Mouse (Mus musculus) G1E (cell line): ENCODE results near the gene Ctsa. TPM values are rescaled to one million over a fixed set of nuclear protein-coding genes. Genes with fewer than 3 reads are reported as not detected.
A peak's percentile ranks its signal among the peaks of the same experiment; 100 is the strongest.

Experiments used
- ATAC-seq: 2 replicates; pipeline ENCODE4 v1.8.0; 2016; ENCODE audit warnings: mild to moderate bottlenecking; ENCODE audit not compliant: insufficient number of reproducible peaks, poor library complexity, low FRiP score, severe bottlenecking; ENCODE audit errors: extremely low read depth
- DNase-seq: peaks from one replicate; pipeline ENCODE4 v3.0.0; 2012; ENCODE audit warnings: low spot score
- H3K27me3 ChIP-seq: 2 replicates; pipeline ENCODE4 v1.6.1; 2012; ENCODE audit warnings: mild to moderate bottlenecking, low read length, inconsistent platforms; ENCODE audit not compliant: insufficient read depth
- H3K36me3 ChIP-seq: replicated peaks from 2 replicates; pipeline ENCODE3; 2012; ENCODE audit warnings: mild to moderate bottlenecking, inconsistent platforms
- H3K4me1 ChIP-seq: 2 replicates; pipeline ENCODE4 v1.6.1; 2012; ENCODE audit warnings: low read depth, low read length, inconsistent platforms, mixed read lengths; ENCODE audit not compliant: insufficient read depth
- H3K4me3 ChIP-seq: 2 replicates; pipeline ENCODE4 v1.5.1; 2012; ENCODE audit warnings: low read depth, mild to moderate bottlenecking, inconsistent platforms, low read length, moderate library complexity, mixed read lengths
- H3K9me3 ChIP-seq: replicated peaks from 2 replicates; pipeline ENCODE4 v1.6.1; 2012; ENCODE audit warnings: inconsistent platforms
- CTCF ChIP-seq: IDR thresholded peaks from 2 replicates; pipeline ENCODE4 v1.5.1; 2012; ENCODE audit warnings: low read depth, low read length, inconsistent platforms, mixed read lengths
- GATA1 ChIP-seq: IDR thresholded peaks from 2 replicates; pipeline ENCODE4 v1.6.1; 2012; ENCODE audit warnings: borderline replicate concordance, low read length, inconsistent platforms, mixed read lengths
- GATA2 ChIP-seq: IDR thresholded peaks from 2 replicates; pipeline ENCODE4 v1.6.1; 2012; ENCODE audit warnings: low read depth, low read length, inconsistent platforms, borderline replicate concordance
- POLR2AphosphoS5 ChIP-seq: IDR thresholded peaks from 2 replicates; pipeline ENCODE4 v1.6.1; 2012; ENCODE audit warnings: low read depth, low read length, inconsistent platforms; ENCODE audit not compliant: insufficient replicate concordance
- TAL1 ChIP-seq: conservative IDR thresholded peaks from 2 replicates; pipeline ENCODE4 v1.6.1; 2012; ENCODE audit warnings: low read depth, low read length, inconsistent platforms, mixed read lengths
- polyA plus RNA-seq: library from polyadenylated mRNA; stranded (reverse); fragments of >175 nt; gene quantifications from 2 replicates; pipeline ENCODE4 v1.2.3, GENCODE M21; 2012
- total RNA-seq, 2 experiments: library from RNA; stranded (forward) in 1 of 2; stranded (reverse) in 1 of 2; fragments of 200-1000 nt in 1 of 2; fragments of >200 nt in 1 of 2; fragmentation: Nextera tagmentation in 1 of 2; gene quantifications; 2 replicates each; pipeline ENCODE4 v1.2.3; 2014 to 2017

The Ctsa gene
- total and polyA plus RNA-seq, 3 experiments, result 24.7 to 68.2 (median 58.7) TPM

DNA sequence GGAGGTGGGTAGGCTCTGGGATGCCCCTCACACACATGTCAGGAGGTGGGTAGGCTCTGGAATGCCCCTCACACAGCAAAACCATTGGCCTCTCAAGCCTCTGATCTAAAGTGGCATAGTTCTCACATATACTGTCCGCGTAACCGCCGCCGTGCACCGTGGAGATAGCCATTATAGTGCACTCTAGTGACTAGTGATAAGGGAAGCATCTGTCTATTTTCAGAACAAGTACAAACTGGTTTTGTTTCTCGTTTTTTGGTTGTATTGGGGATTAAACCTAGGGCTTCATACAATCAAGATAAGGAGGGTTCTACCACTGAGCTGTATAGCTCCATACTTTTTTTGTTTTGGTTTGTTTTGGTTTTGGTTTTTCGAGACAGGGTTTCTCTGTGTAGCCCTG lies 16.9 kb upstream of the Ctsa start:
- DNase-seq (no peak), ATAC-seq (no peak)
- Histone ChIP-seq H3K9me3 (no peaks in the 10 kb centered on the region), H3K4me1 (peaks cover 6% of the 10 kb centered on the region; the same call in 1 of the 2 replicates), H3K27me3 (no peaks in the 10 kb centered on the region), H3K4me3 (no peak overlapping the region), H3K36me3 (peaks cover 70% of the 10 kb centered on the region)
- no peak for TF ChIP-seq GATA1
- TF ChIP-seq GATA2, result no peak
- TF ChIP-seq CTCF, result no peak
- no peak for TF ChIP-seq TAL1
- no peak for TF ChIP-seq POLR2AphosphoS5

GRCm38 (mm10) chr2:164817206-164817605 lies 15.5 kb upstream of the Ctsa start:
- no peak for TF ChIP-seq POLR2AphosphoS5
- TF ChIP-seq TAL1, result no peak
- TF ChIP-seq GATA2, result no peak
- TF ChIP-seq CTCF, result no peak
- no peak for TF ChIP-seq GATA1
- Histone ChIP-seq H3K4me1 (peaks cover 13% of the 10 kb centered on the region), H3K27me3 (no peaks in the 10 kb centered on the region), H3K9me3 (no peaks in the 10 kb centered on the region), H3K4me3 (no peak overlapping the region), H3K36me3 (peaks cover 74% of the 10 kb centered on the region)
- ATAC-seq (no peak), DNase-seq (no peak)

GRCm38 (mm10) chr2:164817703-164818102 lies 15.0 kb upstream of the Ctsa start:
- H3K36me3 ChIP-seq, result peaks cover 69% of the 10 kb centered on the region
- H3K4me3 ChIP-seq, result no peak overlapping the region
- TF ChIP-seq TAL1, result no peak
- TF ChIP-seq POLR2AphosphoS5, result no peak
- TF ChIP-seq CTCF, result no peak
- TF ChIP-seq GATA2, result no peak
- TF ChIP-seq GATA1, result no peak
- DNase-seq (no peak), ATAC-seq (no peak)
- H3K27me3 ChIP-seq, result no peaks in the 10 kb centered on the region
- no peaks in the 10 kb centered on the region for H3K9me3 ChIP-seq
- H3K4me1 ChIP-seq, result peaks cover 16% of the 10 kb centered on the region

DNA sequence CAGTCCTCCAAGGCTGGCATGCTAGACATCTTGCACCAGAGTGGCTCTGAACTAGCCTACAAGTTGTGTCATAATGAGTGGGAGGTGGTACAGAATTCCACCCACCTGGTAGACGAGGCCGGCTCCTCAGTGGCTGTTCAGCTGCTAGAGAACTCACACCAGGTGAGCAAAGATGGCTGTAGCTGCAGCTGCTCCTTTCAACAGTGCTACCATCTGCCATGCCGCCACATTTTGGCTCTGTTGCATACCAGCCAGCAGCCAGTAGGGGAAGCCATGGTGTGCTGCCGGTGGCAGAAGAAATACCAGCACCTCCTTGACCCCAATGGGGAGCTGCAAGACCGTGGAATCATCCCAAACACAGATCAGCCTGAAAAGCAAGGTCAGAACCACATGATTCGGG lies 11.6 kb upstream of the Ctsa start:
- TF ChIP-seq CTCF, result no peak
- no peak for TF ChIP-seq POLR2AphosphoS5
- no peak for TF ChIP-seq GATA2
- TF ChIP-seq TAL1, result no peak
- ATAC-seq, result no peak
- Histone ChIP-seq H3K4me3 (no peak overlapping the region), H3K9me3 (no peaks in the 10 kb centered on the region), H3K4me1 (peaks cover 23% of the 10 kb centered on the region), H3K36me3 (peaks cover 68% of the 10 kb centered on the region), H3K27me3 (no peaks in the 10 kb centered on the region)
- no peak for DNase-seq

DNA sequence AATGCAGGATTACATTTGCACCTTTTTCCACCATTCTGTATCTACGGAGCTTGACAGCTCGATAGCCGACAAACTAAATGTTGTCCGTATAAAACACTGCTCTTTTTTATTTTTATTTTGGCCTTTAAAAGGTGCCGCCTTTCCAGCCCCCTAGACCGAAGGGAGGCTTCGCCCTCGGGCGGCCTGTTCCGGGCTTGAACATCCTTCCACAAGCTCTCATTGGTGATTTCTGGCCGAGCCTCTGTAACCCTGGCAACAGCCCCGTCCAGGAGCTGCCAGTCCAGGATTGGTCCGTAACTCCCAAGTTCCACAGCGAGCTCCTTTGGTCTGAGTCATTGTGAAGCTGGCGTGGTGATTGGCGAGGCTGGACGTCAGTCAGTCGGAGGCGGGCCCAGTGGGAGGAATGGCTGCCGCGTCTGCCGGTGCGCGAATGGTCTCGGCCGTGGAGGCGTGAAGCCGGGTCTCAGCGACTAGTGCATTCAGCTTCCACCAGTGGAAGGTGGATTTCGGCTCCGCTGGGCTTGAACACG lies 10.0 kb upstream of the Ctsa start, which contains the start of gene Zswim1:
Gene Zswim1 (plus strand): TSS at position 51 of the 530 bp plus-strand sequence.
- ATAC-seq, result peak; percentile 100
- TF ChIP-seq GATA1 (no peak), CTCF (no peak), POLR2AphosphoS5 (no peak), GATA2 (no peak), TAL1 (no peak)

GRCm38 (mm10) chr2:164823181-164823585 lies 9.5 kb upstream of the Ctsa start:
- Histone ChIP-seq H3K4me1 (peaks cover 23% of the 10 kb centered on the region), H3K36me3 (peaks cover 75% of the 10 kb centered on the region), H3K4me3 (peak overlapping the region; percentile 88), H3K27me3 (no peaks in the 10 kb centered on the region), H3K9me3 (no peaks in the 10 kb centered on the region)
- peak; percentile 52 for DNase-seq
- TF ChIP-seq GATA2 (no peak), TAL1 (no peak), POLR2AphosphoS5 (no peak), CTCF (no peak), GATA1 (no peak)
- ATAC-seq, result peak; percentile 42; the same call in 1 of the 2 replicates

More for the DNA sequence above, 10.0 kb upstream of the Ctsa start, which contains the start of gene Zswim1:
- Histone ChIP-seq H3K9me3 (no peaks in the 10 kb centered on the region), H3K4me3 (peak within 1 kb of the TSS; percentile 88), H3K4me1 (peaks cover 23% of the 10 kb centered on the region), H3K27me3 (no peaks in the 10 kb centered on the region), H3K36me3 (peaks cover 73% of the 10 kb centered on the region)
- peak; percentile 98 for DNase-seq
